8 mouse cellular contexts compared by ENCODE assay signal in the genomic region with DNA sequence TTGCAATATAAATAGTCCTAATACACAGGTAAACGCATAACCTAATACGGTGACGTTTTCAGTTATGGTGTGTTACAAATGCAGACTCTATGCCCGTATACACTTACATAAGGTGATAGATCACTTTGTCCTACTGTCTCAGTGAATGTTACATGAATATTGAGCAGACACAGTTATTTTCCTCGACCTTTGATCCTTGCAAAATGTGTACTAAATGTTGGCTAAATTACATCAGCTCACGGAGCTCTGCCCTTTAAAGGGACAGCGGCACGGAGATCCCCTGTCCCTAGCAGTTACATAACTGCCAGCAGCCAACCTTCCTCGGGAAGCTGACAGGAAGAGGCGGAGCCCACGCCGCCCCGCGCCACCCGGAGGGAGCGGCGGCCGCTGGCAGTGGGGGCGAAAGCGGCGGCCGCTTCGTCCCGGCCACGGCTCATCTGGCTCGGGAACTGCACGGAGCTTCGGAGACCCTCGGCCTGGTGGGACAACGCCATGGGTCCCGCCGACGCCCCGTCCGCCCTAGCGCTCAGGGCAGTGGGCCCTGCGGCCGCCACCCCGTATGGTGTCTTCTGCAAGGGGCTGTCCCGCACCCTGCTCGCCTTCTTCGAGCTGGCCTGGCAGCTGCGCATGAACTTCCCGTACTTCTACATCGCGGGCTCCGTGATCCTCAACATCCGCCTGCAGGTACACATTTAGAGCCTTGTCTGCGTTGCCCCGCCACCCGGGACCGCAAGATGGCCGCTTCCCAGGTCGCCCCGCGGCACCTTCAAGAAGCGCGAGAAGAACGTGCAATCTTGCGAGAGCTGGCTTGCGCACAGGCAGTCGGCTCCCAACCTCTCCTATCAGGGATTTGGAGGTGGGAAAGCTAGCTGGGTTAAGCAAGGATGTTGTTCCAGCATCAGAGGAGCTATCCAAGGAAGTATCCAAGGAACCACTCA. TPM values are rescaled to one million over a fixed set of nuclear protein-coding genes. Genes with fewer than 3 reads are reported as not detected.
DNase-seq lines count a peak whose midpoint lies in the region; ATAC-seq lines count a peak whose summit lies in the region.

No protein-coding gene starts in this region.

- H3K9me3 ChIP-seq in hindbrain, embryonic 15.5 days: no peaks in the 10 kb centered on the region

- DNase-seq in T-cell, adult 2 months (ENCODE audit: low spot score): peak; percentile 81
- DNase-seq in cerebellum, postnatal 36 days: peak; percentile 94 to 96
- DNase-seq in frontal cortex, postnatal 36 days (ENCODE audit: low spot score in 2 of 2): peak; percentile 83 to 90
- peak; percentile 87 for DNase-seq in left cerebral cortex, adult 11 months (ENCODE audit: low spot score)
- peak; percentile 91 to 93 for DNase-seq in lung, postnatal 4 days
- peak; percentile 78 for DNase-seq in retina, postnatal 7 days (ENCODE audit: low read depth, low spot score)
- DNase-seq in urinary bladder, adult 2 months (ENCODE audit: low spot score): peak; percentile 80

- peaks cover 12% of the 10 kb centered on the region for H3K4me1 ChIP-seq in hindbrain, embryonic 15.5 days (replicated peaks)

- H3K27me3 ChIP-seq in hindbrain, embryonic 15.5 days: no peaks in the 10 kb centered on the region

- H3K27ac ChIP-seq in hindbrain, embryonic 15.5 days (replicated peaks): peak overlapping the region; percentile 100

- under 1% methylated on average over 62 of the region's 62 CpGs for WGBS in hindbrain, embryonic 15.5 days

- peak overlapping the region; percentile 93 for H3K4me3 ChIP-seq in hindbrain, embryonic 15.5 days

- H3K36me3 ChIP-seq in hindbrain, embryonic 15.5 days: peaks cover 6% of the 10 kb centered on the region; the same call in 1 of the 2 replicates

- H3K4me2 ChIP-seq in hindbrain, embryonic 15.5 days: peak overlapping the region; percentile 69

- ATAC-seq in hindbrain, embryonic 15.5 days (ENCODE audit: low FRiP score, low read depth): peak; percentile 97

- peak overlapping the region; percentile 97 for H3K9ac ChIP-seq in hindbrain, embryonic 15.5 days

RNA-seq across cellular contexts. Expression of a gene that starts 0.5 kb away (rescaled TPM):
- polyA plus RNA-seq in hindbrain, embryonic 15.5 days (2015; fragmentation: Nextera tagmentation; extraction: Ambion mirVana): 110 and 117 TPM in 2 replicates
- 42.1 and 44.6 TPM in 2 replicates for polyA plus RNA-seq in urinary bladder, adult 2 months (2012; rRNA removed)

RNA-seq across cellular contexts. Expression of a gene that starts 49.6 kb away (rescaled TPM):
- not detected in 2 replicates for polyA plus RNA-seq in hindbrain, embryonic 15.5 days (2015; fragmentation: Nextera tagmentation; extraction: Ambion mirVana)
- not detected in 2 replicates for polyA plus RNA-seq in urinary bladder, adult 2 months (2012; rRNA removed)

Comparison
In these comparisons a context has a peak if more than half of its experiments do, and no peak if none do; other contexts are left out.
1. Peak in every context shown above with its lines: DNase-seq, ATAC-seq, H3K4me3 ChIP-seq and H3K27ac ChIP-seq.